Mouse (Mus musculus) heart, postnatal 0 days (tissue): ENCODE data around the gene Mast4.

Experiments
- CTCF ChIP-seq: IDR thresholded peaks from 2 replicates; pipeline ENCODE4 v1.5.1; 2016; ENCODE audit warnings: antibody characterized with exemption, control low read depth, low read depth
- EP300 ChIP-seq: IDR thresholded peaks from 2 replicates; pipeline ENCODE4 v1.6.1; 2016; ENCODE audit warnings: antibody characterized with exemption, low read depth

- no peak for TF ChIP-seq CTCF
- no peak for TF ChIP-seq EP300
These were observed 28.9 kb upstream of the Mast4 start for GRCm38 (mm10) chr13:103363181-103363580.
